Mouse (Mus musculus): ENCODE data around the gene Leng9.

- no peak for TF ChIP-seq POLR2A (IDR thresholded peaks at IDR 0.05; ENCODE audit: extremely low read depth, insufficient read depth, low read length)
- no peak for TF ChIP-seq CTCF (IDR thresholded peaks at IDR 0.05; ENCODE audit: extremely low read depth, insufficient read depth, low read length)
Measured at GRCm38 (mm10) chr7:4122783-4123182, 27.4 kb downstream of the Leng9 start.

Measured in cortical plate, adult 2 months (tissue).